Mouse (Mus musculus): ENCODE data around the gene Lhx4. TPM values are rescaled to one million over a fixed set of nuclear protein-coding genes. Genes with fewer than 3 reads are reported as not detected.

Lhx4 gene
- polyA plus RNA-seq, 1 experiment from 2014 or later: not detected

DNA sequence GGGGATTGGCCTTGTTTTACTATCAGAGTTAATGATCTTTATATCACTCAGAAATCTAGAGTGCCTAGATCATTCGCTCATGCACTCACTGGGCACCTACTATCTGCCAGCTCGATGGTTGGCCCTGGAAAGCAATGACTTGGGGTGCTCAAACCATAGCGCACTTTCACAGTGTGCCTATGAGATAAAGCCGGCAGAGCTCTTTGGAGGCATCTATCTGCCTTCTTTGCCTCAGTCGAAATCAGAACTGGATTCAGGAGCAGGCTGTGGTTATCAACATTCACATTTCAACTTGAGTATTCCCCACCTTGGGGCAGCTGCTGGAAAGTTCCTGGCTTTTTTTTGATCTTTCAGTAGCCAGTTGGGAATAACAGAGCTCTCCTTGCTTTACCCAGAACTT is 3.6 kb downstream of the Lhx4 start:
- no peak overlapping the region for H3K4me3 ChIP-seq (ENCODE audit: low read depth, low read length)
- no peak for ATAC-seq
- H3K27ac ChIP-seq (ENCODE audit: low read depth): no peak overlapping the region
- WGBS (ENCODE audit: insufficient replicate concordance): 66% methylated on average over 5 of the region's 5 CpGs
- H3K27me3 ChIP-seq (ENCODE audit: insufficient read depth, low read length): peaks cover 67% of the 10 kb centered on the region
- H3K9me3 ChIP-seq (ENCODE audit: low read length): no peaks in the 10 kb centered on the region
- no peak overlapping the region for H3K4me2 ChIP-seq (ENCODE audit: low read depth, low read length)
- TF ChIP-seq CTCF (IDR thresholded peaks at IDR 0.05; ENCODE audit: low read depth) (no peak), EP300 (IDR thresholded peaks at IDR 0.05; ENCODE audit: low read depth) (no peak)
- H3K4me1 ChIP-seq (ENCODE audit: insufficient read depth): peaks cover 3% of the 10 kb centered on the region; the same call in 1 of the 2 replicates
- H3K36me3 ChIP-seq (replicated peaks; ENCODE audit: insufficient read depth, low read length): no peaks in the 10 kb centered on the region
- DNase-seq: no peak
- no peak overlapping the region for H3K9ac ChIP-seq (replicated peaks)

DNA sequence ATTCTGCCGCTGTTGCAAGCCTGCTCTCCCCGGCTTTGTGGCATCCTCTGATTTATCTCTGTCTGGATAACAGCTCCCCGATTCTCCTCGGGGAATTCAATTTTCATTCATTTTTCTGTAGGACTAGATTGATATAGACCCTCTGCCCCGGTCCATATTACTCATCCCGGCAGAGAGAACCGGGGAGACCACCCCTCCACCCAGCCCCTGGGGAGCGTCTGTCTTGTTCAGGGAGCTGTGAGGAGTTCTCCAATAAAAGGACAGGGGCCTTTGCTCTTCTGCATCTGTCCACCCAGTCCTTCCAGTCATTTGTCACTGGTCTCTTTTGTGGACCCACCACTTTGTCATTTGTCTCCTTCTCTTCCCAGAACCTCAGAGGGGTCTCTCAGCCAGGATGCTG is 4.5 kb downstream of the Lhx4 start:
- H3K4me3 ChIP-seq (ENCODE audit: low read depth, low read length): no peak overlapping the region
- no peaks in the 10 kb centered on the region for H3K36me3 ChIP-seq (replicated peaks; ENCODE audit: insufficient read depth, low read length)
- no peak overlapping the region for H3K9ac ChIP-seq (replicated peaks)
- H3K27me3 ChIP-seq (ENCODE audit: insufficient read depth, low read length): peaks cover 76% of the 10 kb centered on the region
- no peaks in the 10 kb centered on the region for H3K9me3 ChIP-seq (ENCODE audit: low read length)
- no peak for DNase-seq
- no peak overlapping the region for H3K4me2 ChIP-seq (ENCODE audit: low read depth, low read length)
- H3K4me1 ChIP-seq (ENCODE audit: insufficient read depth): peaks cover 11% of the 10 kb centered on the region
- ATAC-seq: no peak
- TF ChIP-seq CTCF (IDR thresholded peaks at IDR 0.05; ENCODE audit: low read depth) (no peak), EP300 (IDR thresholded peaks at IDR 0.05; ENCODE audit: low read depth) (no peak)
- no peak overlapping the region for H3K27ac ChIP-seq (ENCODE audit: low read depth)
- WGBS (ENCODE audit: insufficient replicate concordance): 18% methylated on average over 8 of the region's 8 CpGs

DNA sequence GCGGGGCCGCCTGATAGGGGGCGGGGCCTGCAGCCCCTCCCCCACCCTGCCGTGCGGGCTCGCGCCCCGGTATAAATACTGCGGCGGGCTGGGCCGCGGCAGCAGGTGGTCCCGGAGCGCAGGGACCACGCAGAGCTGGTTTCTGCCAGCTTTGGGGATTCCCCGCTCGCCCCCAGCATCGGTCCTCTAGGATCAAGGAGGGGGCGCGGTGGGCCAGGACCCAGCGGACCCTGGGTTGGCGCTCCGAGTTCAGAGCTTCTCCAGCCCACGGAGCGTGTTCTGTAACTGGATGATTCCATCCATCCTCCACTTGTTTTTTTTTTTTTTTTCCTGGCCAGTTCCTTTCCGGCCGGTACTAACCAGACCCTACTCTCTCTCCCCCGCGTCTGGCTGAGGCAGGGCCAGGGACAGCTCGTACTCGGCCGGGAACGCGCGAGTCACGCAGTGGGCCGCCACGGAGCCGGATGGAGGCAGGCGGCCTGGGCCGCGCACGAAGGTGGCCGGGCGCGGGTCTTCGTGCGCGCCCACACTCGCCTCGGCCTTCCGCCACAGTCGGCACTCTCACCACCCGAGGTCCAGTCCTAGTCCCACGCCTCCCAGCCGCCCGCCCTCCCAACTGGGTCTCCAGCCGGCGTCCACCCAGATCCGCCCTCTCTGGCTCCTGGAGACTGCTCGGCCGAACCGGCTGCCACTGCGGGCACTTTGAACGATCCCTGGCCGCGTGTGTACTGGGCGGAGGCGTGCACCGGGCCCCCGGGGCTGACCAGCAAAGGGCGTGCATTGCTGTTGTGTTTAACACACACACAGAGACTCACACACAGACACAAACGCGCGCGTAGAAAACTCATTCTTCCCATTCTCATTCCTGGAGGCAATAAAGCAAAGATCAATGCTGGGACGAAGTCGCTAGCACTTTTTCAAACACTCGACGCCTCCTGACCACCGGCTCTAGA is 8.8 kb downstream of the Lhx4 start:
- H3K9me3 ChIP-seq (ENCODE audit: low read length): no peaks in the 10 kb centered on the region
- ATAC-seq: 0 out of 2 replicates have a peak, but pooled peaks have one; percentile 29
- no peak overlapping the region for H3K27ac ChIP-seq (ENCODE audit: low read depth)
- peak; percentile 23 for DNase-seq
- H3K36me3 ChIP-seq (replicated peaks; ENCODE audit: insufficient read depth, low read length): no peaks in the 10 kb centered on the region
- peak overlapping the region; percentile 73 for H3K4me2 ChIP-seq (ENCODE audit: low read depth, low read length)
- 1% methylated on average over 81 of the region's 81 CpGs for WGBS (ENCODE audit: insufficient replicate concordance)
- peaks cover 17% of the 10 kb centered on the region for H3K4me1 ChIP-seq (ENCODE audit: insufficient read depth)
- peaks cover 89% of the 10 kb centered on the region for H3K27me3 ChIP-seq (ENCODE audit: insufficient read depth, low read length)
- peak overlapping the region; percentile 46 for H3K4me3 ChIP-seq (ENCODE audit: low read depth, low read length)
- TF ChIP-seq CTCF (IDR thresholded peaks at IDR 0.05; ENCODE audit: low read depth): no peak
- no peak overlapping the region for H3K9ac ChIP-seq (replicated peaks)

DNA sequence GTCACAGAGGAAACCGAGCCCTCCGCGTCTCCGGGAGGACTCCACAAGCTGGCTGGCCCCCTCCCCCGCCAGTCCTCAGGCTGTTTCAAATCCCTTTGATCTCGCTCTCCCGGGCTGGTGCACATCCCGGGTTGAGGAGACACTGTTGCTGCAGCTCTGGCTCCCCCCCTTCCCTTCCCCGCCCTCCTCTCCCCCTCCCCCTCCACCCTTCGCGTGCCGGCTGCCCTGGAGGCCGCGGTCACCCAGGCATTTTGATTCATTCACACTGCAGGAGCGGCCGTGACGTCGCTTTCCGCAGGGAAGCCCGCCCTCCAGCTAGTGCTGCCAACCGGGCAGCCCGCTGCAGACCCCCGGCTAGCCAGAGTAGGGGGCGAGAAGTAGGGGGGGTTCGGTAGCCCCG is 9.5 kb downstream of the Lhx4 start:
- no peak overlapping the region for H3K9ac ChIP-seq (replicated peaks)
- no peak for DNase-seq
- peak overlapping the region; percentile 46 for H3K4me3 ChIP-seq (ENCODE audit: low read depth, low read length)
- ATAC-seq: no peak
- TF ChIP-seq EP300 (IDR thresholded peaks at IDR 0.05; ENCODE audit: low read depth) (no peak), CTCF (IDR thresholded peaks at IDR 0.05; ENCODE audit: low read depth) (no peak)
- H3K4me2 ChIP-seq (ENCODE audit: low read depth, low read length): peak overlapping the region; percentile 73
- no peak overlapping the region for H3K27ac ChIP-seq (ENCODE audit: low read depth)
- H3K4me1 ChIP-seq (ENCODE audit: insufficient read depth): peaks cover 20% of the 10 kb centered on the region
- H3K27me3 ChIP-seq (ENCODE audit: insufficient read depth, low read length): peaks cover 89% of the 10 kb centered on the region
- H3K9me3 ChIP-seq (ENCODE audit: low read length): no peaks in the 10 kb centered on the region
- 3% methylated on average over 24 of the region's 26 CpGs for WGBS (ENCODE audit: insufficient replicate concordance)
- H3K36me3 ChIP-seq (replicated peaks; ENCODE audit: insufficient read depth, low read length): no peaks in the 10 kb centered on the region

DNA sequence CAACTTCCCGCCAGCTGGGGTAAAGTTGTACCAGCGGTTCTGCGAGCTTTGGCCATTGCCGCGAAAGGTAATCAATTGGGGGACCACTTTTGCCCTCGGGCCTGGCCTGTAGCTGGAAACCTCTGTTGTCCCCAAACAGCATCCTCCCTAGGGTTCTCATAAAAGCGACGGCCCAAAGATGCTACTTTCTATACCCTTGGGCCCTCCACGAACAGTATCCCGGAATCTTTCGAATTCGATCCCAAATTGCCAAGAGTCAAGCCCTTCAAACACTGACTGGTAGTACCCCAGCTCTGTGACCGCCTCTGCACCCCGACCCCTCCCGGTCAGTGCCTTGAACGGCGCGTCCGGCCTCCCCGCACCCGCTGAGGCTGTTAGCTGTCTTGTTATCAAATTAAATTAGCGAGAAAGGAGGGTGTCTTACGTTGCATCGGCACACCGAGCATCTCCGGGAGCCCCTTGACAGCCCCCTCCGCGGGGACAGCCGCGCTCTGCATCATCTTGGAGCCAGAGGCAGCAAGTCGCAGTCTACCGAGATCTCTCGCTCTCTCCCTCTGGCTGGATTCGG is 10.0 kb downstream of the Lhx4 start:
- ATAC-seq (no peak), DNase-seq (no peak)
- Histone ChIP-seq H3K4me3 (ENCODE audit: low read depth, low read length) (peak overlapping the region; percentile 46), H3K4me1 (ENCODE audit: insufficient read depth) (peaks cover 20% of the 10 kb centered on the region), H3K9me3 (ENCODE audit: low read length) (no peaks in the 10 kb centered on the region), H3K36me3 (replicated peaks; ENCODE audit: insufficient read depth, low read length) (no peaks in the 10 kb centered on the region), H3K27me3 (ENCODE audit: insufficient read depth, low read length) (peaks cover 92% of the 10 kb centered on the region), H3K9ac (replicated peaks) (no peak overlapping the region), H3K4me2 (ENCODE audit: low read depth, low read length) (peak overlapping the region; percentile 73), H3K27ac (ENCODE audit: low read depth) (no peak overlapping the region)
- WGBS (ENCODE audit: insufficient replicate concordance): 2% methylated on average over 34 of the region's 34 CpGs
- TF ChIP-seq EP300 (IDR thresholded peaks at IDR 0.05; ENCODE audit: low read depth) (no peak), CTCF (IDR thresholded peaks at IDR 0.05; ENCODE audit: low read depth) (no peak)

DNA sequence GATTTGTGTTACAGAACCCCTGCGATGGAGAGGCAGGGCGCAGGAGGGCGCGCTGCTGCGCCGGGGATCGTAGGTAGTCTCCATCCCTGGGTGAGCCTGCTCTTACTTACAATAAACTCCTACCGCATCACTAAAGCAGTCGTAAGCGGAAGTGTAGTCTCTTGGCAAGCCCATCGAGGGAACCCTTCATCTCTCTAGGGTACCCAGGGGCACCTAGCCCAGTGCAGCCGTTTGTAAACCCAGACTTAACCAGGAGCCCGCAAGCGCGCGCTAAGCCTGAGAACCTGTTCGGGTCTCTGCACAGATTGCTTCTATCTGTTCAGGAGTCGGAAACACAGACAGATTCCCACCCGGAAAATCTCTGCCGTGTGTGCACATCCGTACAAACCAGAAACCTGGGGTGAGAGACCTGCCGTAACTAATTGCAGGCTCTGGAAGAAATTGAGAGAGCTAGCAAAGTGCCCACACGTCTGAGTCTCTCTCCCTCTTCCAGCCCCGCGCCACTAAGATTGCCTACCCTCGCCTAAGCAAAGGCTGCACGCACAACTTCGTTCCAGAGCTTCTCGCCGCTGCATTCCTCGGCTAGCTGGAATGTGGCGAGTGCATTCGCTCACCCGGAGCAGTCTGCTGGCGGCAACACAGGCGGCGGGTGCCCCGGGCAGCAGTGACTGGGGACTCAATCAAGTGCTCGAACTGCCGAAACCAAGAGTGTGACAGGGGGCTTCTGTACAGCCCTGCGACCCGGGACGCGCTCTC is 10.7 kb downstream of the Lhx4 start:
- Histone ChIP-seq H3K4me2 (ENCODE audit: low read depth, low read length) (0 out of 2 replicates have a peak overlapping the region, but pooled peaks have one; percentile 33), H3K27ac (ENCODE audit: low read depth) (no peak overlapping the region), H3K9ac (replicated peaks) (no peak overlapping the region), H3K4me1 (ENCODE audit: insufficient read depth) (peaks cover 25% of the 10 kb centered on the region), H3K9me3 (ENCODE audit: low read length) (no peaks in the 10 kb centered on the region), H3K36me3 (replicated peaks; ENCODE audit: insufficient read depth, low read length) (no peaks in the 10 kb centered on the region), H3K27me3 (ENCODE audit: insufficient read depth, low read length) (peaks cover 92% of the 10 kb centered on the region), H3K4me3 (ENCODE audit: low read depth, low read length) (no peak overlapping the region)
- TF ChIP-seq EP300 (IDR thresholded peaks at IDR 0.05; ENCODE audit: low read depth): no peak
- TF ChIP-seq CTCF (IDR thresholded peaks at IDR 0.05; ENCODE audit: low read depth): no peak
- ATAC-seq (no peak), DNase-seq (no peak)
- WGBS (ENCODE audit: insufficient replicate concordance): 1% methylated on average over 44 of the region's 44 CpGs
